Mouse (Mus musculus) kidney, embryonic 14.5 days (tissue): ENCODE data around the gene Ercc4. TPM values are rescaled to one million over a fixed set of nuclear protein-coding genes. Genes with fewer than 3 reads are reported as not detected.
"Not testable (repeated sequence)": the region's sequence is repeated elsewhere in the genome, so short reads cannot be mapped to it uniquely, and the experiment has no call there.

Experiments
- ATAC-seq: fragments of 200-750 bp; cut with Nextera tagmentation; 2 replicates; pipeline ENCODE4 v1.8.0; 2017; ENCODE audit warnings: moderate number of reproducible peaks, mild to moderate bottlenecking, moderate TSS enrichment, moderate library complexity; ENCODE audit not compliant: low FRiP score, low TSS enrichment
- H3K27ac ChIP-seq: fragments of 300-500 bp; sonication (generic); 2 replicates; pipeline ENCODE4 v1.5.1; 2014; ENCODE audit warnings: low read depth, mild to moderate bottlenecking, low read length, moderate library complexity, mixed read lengths
- H3K27me3 ChIP-seq: fragments of 300-500 bp; sonication (generic); 2 replicates; pipeline ENCODE4 v1.6.1; 2014; ENCODE audit warnings: mild to moderate bottlenecking, low read length; ENCODE audit not compliant: control insufficient read depth, insufficient read depth
- H3K36me3 ChIP-seq: fragments of 300-500 bp; sonication (generic); 2 replicates; pipeline ENCODE4 v1.6.1; 2014; ENCODE audit warnings: low read length, mixed read lengths; ENCODE audit not compliant: control insufficient read depth, insufficient read depth
- H3K4me1 ChIP-seq: fragments of 300-500 bp; sonication (generic); 2 replicates; pipeline ENCODE4 v1.6.1; 2014; ENCODE audit warnings: low read length, mixed read lengths; ENCODE audit not compliant: control insufficient read depth, insufficient read depth
- H3K4me2 ChIP-seq: fragments of 300-500 bp; sonication (generic); replicated peaks from 2 replicates; pipeline ENCODE4 v1.6.1; 2014; ENCODE audit warnings: low read depth, mild to moderate bottlenecking, low read length
- H3K4me3 ChIP-seq: fragments of 300-500 bp; sonication (generic); 2 replicates; pipeline ENCODE4 v1.5.1; 2014; ENCODE audit warnings: mild to moderate bottlenecking, low read length
- H3K9ac ChIP-seq: fragments of 300-500 bp; sonication (generic); 2 replicates; pipeline ENCODE4 v1.6.1; 2014; ENCODE audit warnings: low read depth, mild to moderate bottlenecking, low read length, moderate library complexity
- H3K9me3 ChIP-seq: fragments of 300-500 bp; sonication (generic); 2 replicates; pipeline ENCODE4 v1.6.1; 2016; ENCODE audit warnings: low read length; ENCODE audit not compliant: control insufficient read depth
- WGBS: fragments of 180-500 bp; shearing (Covaris S2); extraction: QIAGEN DNeasy Blood & Tissue Kit; methylation state at CpG from one replicate; pipeline ENCODE4 v1.1.7; 2014; 5-methylcytosine and 5-hydroxymethylcytosine counted together
- polyA plus RNA-seq: library from polyadenylated mRNA; unstranded; fragments of >200 nt; fragmentation: Nextera tagmentation; extraction: Ambion mirVana; gene quantifications from 2 replicates; pipeline ENCODE4 v1.2.1, GENCODE M21; 2014

The Ercc4 gene
- polyA plus RNA-seq, 1 experiment from 2014 or later, result 16.1 TPM

DNA sequence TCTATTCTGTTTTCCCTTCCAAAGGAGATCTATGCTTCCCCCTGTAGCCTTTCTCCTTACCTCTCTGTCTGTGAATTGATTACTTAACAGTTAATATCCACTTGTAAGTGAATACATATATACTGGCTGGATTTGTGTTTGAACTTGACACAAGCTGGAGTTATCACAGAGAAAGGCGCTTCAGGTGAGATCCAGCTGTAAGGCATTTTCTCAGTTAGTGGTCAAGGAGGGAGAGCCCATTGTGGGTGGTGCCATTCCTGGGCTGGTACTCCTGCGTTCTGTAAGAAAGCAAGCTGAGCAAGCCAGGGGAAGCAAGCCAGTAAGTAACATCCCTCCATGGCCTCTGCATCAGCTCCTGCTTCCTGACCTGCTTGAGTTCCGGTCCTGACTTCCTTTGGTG is 6.0 kb downstream of the Ercc4 start:
- not testable (repeated sequence) for H3K4me1 ChIP-seq, H3K27me3 ChIP-seq, H3K9me3 ChIP-seq, H3K4me3 ChIP-seq, H3K4me2 ChIP-seq, H3K27ac ChIP-seq, ATAC-seq, H3K9ac ChIP-seq
- peaks cover 20% of the 10 kb centered on the region; the same call in 1 of the 2 replicates for H3K36me3 ChIP-seq
- WGBS, result 84% methylated on average over 2 of the region's 3 CpGs

DNA sequence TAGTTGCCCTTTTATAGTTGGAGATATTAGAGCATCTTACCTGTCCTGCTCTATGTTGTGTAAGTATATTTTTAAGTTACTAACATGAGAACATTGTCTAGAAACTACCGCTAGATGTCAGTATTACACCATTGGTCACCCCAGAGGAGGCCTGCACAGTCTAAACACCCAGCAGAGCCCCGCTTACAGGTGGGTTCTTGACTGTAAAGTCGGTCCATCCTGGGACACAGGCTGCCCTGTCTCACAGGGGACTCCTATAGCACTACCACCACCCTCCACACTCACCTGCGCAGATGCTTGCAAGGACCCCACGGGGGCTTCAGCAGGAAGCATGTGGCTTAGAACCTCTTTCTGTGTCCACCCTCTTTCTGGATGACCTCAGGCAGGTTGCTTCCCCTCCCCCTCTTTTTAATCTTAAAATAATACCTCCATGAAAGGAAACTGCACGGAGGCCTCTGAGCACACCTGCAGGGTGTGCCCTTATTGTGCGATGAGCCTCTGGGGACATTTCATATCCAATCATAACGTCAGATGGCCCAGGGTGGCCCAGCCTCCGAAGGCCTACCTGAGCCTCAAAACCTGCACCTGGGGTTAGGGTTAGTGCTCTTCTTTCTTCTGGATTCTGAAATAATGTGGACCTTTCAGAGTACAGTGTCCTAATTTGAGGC is 7.9 kb downstream of the Ercc4 start:
- ATAC-seq, result peak; percentile 88
- H3K4me2 ChIP-seq, result no peak overlapping the region
- H3K36me3 ChIP-seq, result peaks cover 24% of the 10 kb centered on the region; the same call in 1 of the 2 replicates
- no peaks in the 10 kb centered on the region for H3K27me3 ChIP-seq
- no peak overlapping the region for H3K4me3 ChIP-seq
- no peak overlapping the region for H3K9ac ChIP-seq
- no peak overlapping the region for H3K27ac ChIP-seq
- H3K9me3 ChIP-seq, result no peaks in the 10 kb centered on the region
- 64% methylated on average over 9 of the region's 9 CpGs for WGBS
- H3K4me1 ChIP-seq, result no peaks in the 10 kb centered on the region

DNA sequence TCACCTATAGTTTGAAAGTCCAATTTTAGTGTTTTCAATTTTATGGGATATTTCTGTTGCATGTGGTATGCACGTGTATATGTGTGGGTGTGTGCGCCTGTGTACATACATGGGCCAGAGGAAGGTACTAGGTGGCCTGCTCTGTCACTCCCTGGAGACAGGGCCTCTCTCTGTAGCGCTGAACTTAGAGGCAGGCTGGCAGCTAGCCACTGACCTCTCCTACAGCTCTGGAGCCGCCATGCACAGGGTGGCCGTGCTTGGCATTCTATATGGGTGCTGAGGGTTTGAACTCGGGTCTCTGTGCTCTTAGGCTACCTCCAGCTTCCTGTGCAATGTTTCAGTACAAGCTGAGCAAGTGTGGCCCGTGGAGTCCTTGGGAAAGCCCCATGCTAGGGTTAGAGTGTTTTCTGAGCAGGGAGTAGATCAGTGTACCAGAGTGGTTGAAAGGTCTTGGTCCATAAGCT is 8.5 kb downstream of the Ercc4 start:
- H3K9me3 ChIP-seq, result no peaks in the 10 kb centered on the region
- H3K4me1 ChIP-seq, result no peaks in the 10 kb centered on the region
- H3K36me3 ChIP-seq, result peaks cover 21% of the 10 kb centered on the region; the same call in 1 of the 2 replicates
- no peak overlapping the region for H3K27ac ChIP-seq
- no peaks in the 10 kb centered on the region for H3K27me3 ChIP-seq
- no peak overlapping the region for H3K4me3 ChIP-seq
- no peak for ATAC-seq
- WGBS, result 87% methylated on average over 7 of the region's 7 CpGs
- no peak overlapping the region for H3K9ac ChIP-seq
- no peak overlapping the region for H3K4me2 ChIP-seq

DNA sequence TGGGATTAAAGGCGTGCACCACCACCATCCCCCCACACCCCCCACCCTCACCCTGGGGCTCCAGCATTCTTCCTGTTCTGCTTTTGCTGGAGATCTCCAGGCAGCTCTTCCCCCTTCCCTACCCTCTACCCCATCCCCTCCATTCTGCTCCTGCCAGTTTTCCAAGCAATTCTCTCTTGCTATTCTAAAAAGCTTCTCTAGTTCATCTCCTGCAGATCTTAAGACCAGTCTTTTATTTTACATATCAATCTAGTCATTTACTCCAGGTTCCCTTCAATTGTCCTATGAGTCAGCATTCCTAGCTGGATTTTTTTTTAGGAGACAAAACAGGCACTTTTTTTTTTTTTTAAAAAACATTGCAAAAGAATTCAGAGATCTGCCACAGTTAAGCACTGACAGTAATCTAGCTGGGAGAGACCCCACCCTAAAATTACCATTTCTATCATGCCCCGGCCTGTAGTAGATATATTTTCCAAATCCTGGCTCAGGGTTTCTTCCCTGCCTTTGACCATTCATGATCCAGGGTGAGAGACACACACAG is 9.3 kb downstream of the Ercc4 start:
- Histone ChIP-seq H3K4me1 (no peaks in the 10 kb centered on the region), H3K27ac (no peak overlapping the region), H3K9me3 (no peaks in the 10 kb centered on the region), H3K4me2 (no peak overlapping the region), H3K36me3 (peaks cover 23% of the 10 kb centered on the region; the same call in 1 of the 2 replicates), H3K4me3 (no peak overlapping the region), H3K27me3 (no peaks in the 10 kb centered on the region), H3K9ac (no peak overlapping the region)
- WGBS, result 89% methylated on average over 2 of the region's 2 CpGs
- no peak for ATAC-seq

DNA sequence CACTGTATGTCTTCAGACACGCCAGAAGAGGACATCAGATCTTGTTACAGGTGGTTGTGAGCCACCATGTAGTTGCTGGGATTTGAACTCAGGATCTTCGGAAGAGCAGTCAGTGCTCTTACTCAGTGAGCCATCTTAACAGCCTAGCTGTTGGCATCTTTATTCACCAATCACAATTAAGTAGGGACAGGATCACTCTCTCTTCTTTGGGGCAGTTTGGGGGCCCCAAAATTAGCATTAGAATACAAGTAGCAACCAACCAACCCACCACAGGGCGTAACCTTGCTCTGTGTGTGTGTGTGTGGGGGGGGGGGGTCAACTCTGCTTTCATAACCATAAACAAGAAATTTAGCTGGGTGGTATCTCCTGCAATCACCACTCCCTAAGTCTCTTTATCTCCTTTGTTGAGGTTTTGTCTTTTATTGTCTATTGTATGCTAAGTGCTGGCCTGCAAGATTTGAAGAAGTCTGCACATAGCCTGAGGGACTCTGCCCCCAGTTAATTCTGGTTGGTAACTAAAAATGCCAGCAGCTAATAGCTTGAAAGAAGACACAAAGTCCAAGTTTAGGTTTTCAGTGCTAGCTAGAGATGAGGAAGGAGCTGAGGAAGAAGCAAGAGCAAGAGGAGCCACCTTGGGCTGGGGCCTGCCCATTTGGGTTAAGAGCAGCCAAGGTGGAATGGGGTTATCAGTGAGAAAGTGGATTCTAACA is 10.3 kb downstream of the Ercc4 start:
- no peak for ATAC-seq
- Histone ChIP-seq H3K4me2 (no peak overlapping the region), H3K9ac (no peak overlapping the region), H3K4me3 (no peak overlapping the region), H3K36me3 (peaks cover 30% of the 10 kb centered on the region), H3K9me3 (no peaks in the 10 kb centered on the region), H3K27ac (no peak overlapping the region), H3K27me3 (no peaks in the 10 kb centered on the region), H3K4me1 (no peaks in the 10 kb centered on the region)
- WGBS, result 93% methylated on average over 3 of the region's 3 CpGs

DNA sequence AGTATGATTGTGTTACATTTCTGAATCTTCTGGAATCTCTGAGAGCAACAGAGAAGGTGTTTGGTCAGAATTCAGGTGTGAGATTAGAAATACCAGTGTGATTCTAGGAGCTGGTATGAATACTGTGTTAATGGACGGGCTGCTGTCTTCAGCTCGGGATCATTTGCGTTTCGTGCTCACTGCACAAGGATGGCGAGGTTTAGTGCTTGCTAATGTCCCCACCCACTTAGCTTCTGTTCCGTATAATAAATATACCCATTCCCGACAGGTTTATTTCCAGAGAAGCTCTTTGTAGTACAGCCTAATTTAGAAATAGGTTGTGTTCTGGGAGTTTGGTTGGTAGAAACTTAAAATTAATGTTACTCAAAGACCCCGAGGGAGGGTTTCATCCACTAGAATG is 15.9 kb downstream of the Ercc4 start:
- WGBS, result 56% methylated on average over 8 of the region's 8 CpGs
- no peak overlapping the region for H3K4me2 ChIP-seq
- no peak overlapping the region for H3K4me3 ChIP-seq
- H3K4me1 ChIP-seq, result no peaks in the 10 kb centered on the region
- no peaks in the 10 kb centered on the region for H3K9me3 ChIP-seq
- H3K27ac ChIP-seq, result no peak overlapping the region
- H3K36me3 ChIP-seq, result peaks cover 66% of the 10 kb centered on the region
- H3K27me3 ChIP-seq, result no peaks in the 10 kb centered on the region
- H3K9ac ChIP-seq, result no peak overlapping the region
- no peak for ATAC-seq

DNA sequence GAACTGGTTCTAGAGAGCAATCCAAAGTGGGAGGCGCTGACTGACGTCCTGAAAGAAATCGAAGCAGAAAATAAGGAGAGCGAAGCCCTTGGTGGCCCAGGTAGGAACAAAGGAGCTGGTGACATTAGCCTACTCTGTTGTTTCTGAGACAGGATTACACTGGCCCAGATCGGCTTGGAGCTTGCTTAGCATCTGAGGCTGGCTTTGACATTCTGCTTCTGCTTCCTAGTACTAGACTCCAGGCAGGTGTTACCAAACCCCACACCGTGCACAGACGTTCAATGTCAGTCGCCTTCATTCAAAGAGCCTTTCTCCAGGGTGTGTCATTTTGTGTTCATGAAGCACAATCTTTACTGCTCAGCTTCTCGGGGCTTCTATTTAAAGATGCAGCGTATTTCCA is 18.1 kb downstream of the Ercc4 start:
- Histone ChIP-seq H3K27me3 (no peaks in the 10 kb centered on the region), H3K9me3 (no peaks in the 10 kb centered on the region), H3K4me2 (no peak overlapping the region), H3K27ac (no peak overlapping the region), H3K4me3 (no peak overlapping the region), H3K4me1 (no peaks in the 10 kb centered on the region), H3K9ac (no peak overlapping the region), H3K36me3 (peaks cover 70% of the 10 kb centered on the region)
- no peak for ATAC-seq
- 96% methylated on average over 10 of the region's 10 CpGs for WGBS

DNA sequence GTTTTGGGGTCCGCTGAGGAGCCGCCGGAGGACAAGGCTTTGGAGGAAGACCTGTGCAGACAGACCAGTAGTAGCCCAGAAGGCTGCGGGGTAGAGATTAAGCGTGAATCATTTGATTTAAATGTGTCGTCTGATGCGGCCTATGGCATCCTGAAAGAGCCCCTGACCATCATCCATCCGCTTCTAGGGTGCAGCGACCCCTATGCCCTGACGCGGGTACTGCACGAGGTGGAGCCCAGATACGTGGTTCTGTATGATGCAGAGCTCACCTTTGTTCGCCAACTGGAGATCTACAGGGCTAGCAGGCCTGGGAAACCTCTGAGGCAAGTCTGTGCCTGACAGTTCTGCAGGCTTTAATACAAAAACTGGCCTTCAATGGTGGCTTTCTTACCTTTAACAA is 20.9 kb downstream of the Ercc4 start:
- Histone ChIP-seq H3K4me1 (no peaks in the 10 kb centered on the region), H3K27ac (no peak overlapping the region), H3K36me3 (peaks cover 55% of the 10 kb centered on the region), H3K4me2 (no peak overlapping the region), H3K4me3 (no peak overlapping the region), H3K9me3 (no peaks in the 10 kb centered on the region), H3K9ac (no peak overlapping the region), H3K27me3 (no peaks in the 10 kb centered on the region)
- no peak for ATAC-seq
- 51% methylated on average over 14 of the region's 14 CpGs for WGBS

DNA sequence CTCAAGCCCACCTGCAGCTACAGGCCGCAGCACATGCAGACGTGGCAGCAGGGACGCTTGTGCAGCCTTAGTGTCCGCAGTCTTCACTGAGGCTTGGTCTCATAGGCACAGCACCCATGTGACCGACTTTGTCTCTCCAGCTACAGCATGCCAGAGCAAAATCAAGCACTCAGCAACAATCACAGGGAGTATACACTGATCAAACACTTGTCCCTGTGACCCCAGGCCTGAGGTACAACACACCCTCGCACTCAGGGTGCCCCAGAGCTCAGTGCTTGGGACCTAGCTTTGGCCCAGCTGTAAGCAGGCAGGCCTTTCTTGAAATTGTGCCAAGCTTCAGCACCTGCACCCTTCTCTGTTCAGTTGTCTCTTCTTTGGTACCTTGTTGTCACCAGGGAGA is 31.7 kb downstream of the Ercc4 start:
- Histone ChIP-seq H3K27me3 (no peaks in the 10 kb centered on the region), H3K4me3 (no peak overlapping the region), H3K27ac (no peak overlapping the region), H3K4me2 (no peak overlapping the region), H3K9ac (no peak overlapping the region), H3K9me3 (no peaks in the 10 kb centered on the region), H3K36me3 (peaks cover 16% of the 10 kb centered on the region), H3K4me1 (no peaks in the 10 kb centered on the region)
- WGBS, result 91% methylated on average over 6 of the region's 6 CpGs
- no peak for ATAC-seq
